32 mouse cellular contexts compared by ENCODE assay signal in genomic region chr1:102879109-102879508, GRCm38 (mm10).
"Had no signal": no experiment of that assay in that cellular context is flagged by ENCODE, and none has a peak within 500 bp of the region (broad histone marks: within the 10 kb centered on the region; RNA-seq: fewer than 3 reads in every experiment).

No protein-coding gene starts in this region.

- H3K36me3 ChIP-seq: limb, embryonic 10.5 days; limb, embryonic 12.5 days; limb, embryonic 13.5 days; limb, embryonic 15.5 days; liver, embryonic 12.5 days; liver, embryonic 13.5 days; liver, embryonic 15.5 days; lung, embryonic 15.5 days; midbrain, embryonic 10.5 days; midbrain, embryonic 12.5 days; midbrain, embryonic 13.5 days; midbrain, embryonic 15.5 days; neural tube, embryonic 12.5 days had no signal

- H3K9ac ChIP-seq: limb, embryonic 12.5 days; limb, embryonic 13.5 days; limb, embryonic 15.5 days; liver, embryonic 12.5 days; liver, embryonic 13.5 days; liver, embryonic 14.5 days; liver, embryonic 15.5 days; liver, postnatal 0 days; lung, embryonic 14.5 days; lung, embryonic 15.5 days; midbrain, embryonic 12.5 days; midbrain, embryonic 13.5 days; midbrain, embryonic 15.5 days; neural tube, embryonic 12.5 days had no signal

- H3K4me2 ChIP-seq: limb, embryonic 12.5 days; limb, embryonic 13.5 days; limb, embryonic 15.5 days; liver, embryonic 11.5 days; liver, embryonic 12.5 days; liver, embryonic 13.5 days; liver, embryonic 15.5 days; lung, embryonic 14.5 days; lung, embryonic 15.5 days; midbrain, embryonic 11.5 days; midbrain, embryonic 12.5 days; midbrain, embryonic 13.5 days; midbrain, embryonic 15.5 days; neural tube, embryonic 12.5 days had no signal

- H3K27ac ChIP-seq: limb, embryonic 10.5 days; limb, embryonic 12.5 days; limb, embryonic 13.5 days; limb, embryonic 15.5 days; liver, embryonic 12.5 days; liver, embryonic 13.5 days; liver, embryonic 14.5 days; liver, embryonic 15.5 days; lung, embryonic 15.5 days; macrophage; midbrain, embryonic 10.5 days; midbrain, embryonic 12.5 days; midbrain, embryonic 13.5 days; midbrain, embryonic 15.5 days; neural tube, embryonic 12.5 days had no signal

- H3K27me3 ChIP-seq: limb, embryonic 12.5 days; limb, embryonic 13.5 days; limb, embryonic 15.5 days; liver, embryonic 12.5 days; liver, embryonic 13.5 days; liver, embryonic 15.5 days; lung, embryonic 15.5 days; megakaryocyte, embryonic 14.5 days; midbrain, embryonic 12.5 days; midbrain, embryonic 13.5 days; midbrain, embryonic 15.5 days; neural tube, embryonic 12.5 days had no signal

- H3K4me1 ChIP-seq: limb, embryonic 10.5 days; limb, embryonic 12.5 days; limb, embryonic 13.5 days; limb, embryonic 15.5 days; liver, embryonic 12.5 days; liver, embryonic 13.5 days; liver, embryonic 15.5 days; lung, embryonic 15.5 days; megakaryocyte, embryonic 14.5 days; midbrain, embryonic 10.5 days; midbrain, embryonic 12.5 days; midbrain, embryonic 13.5 days; midbrain, embryonic 15.5 days; neural tube, embryonic 12.5 days had no signal

- H3K9me3 ChIP-seq: limb, embryonic 10.5 days; limb, embryonic 12.5 days; limb, embryonic 13.5 days; limb, embryonic 15.5 days; liver, embryonic 13.5 days; liver, embryonic 15.5 days; lung, embryonic 15.5 days; midbrain, embryonic 10.5 days; midbrain, embryonic 12.5 days; midbrain, embryonic 13.5 days; midbrain, embryonic 15.5 days; neural tube, embryonic 12.5 days had no signal

- ATAC-seq: liver, embryonic 12.5 days; liver, postnatal 0 days; lung, postnatal 0 days; midbrain, embryonic 13.5 days; midbrain, embryonic 15.5 days; midbrain, embryonic 16.5 days had no signal

- H3K4me3 ChIP-seq: limb, embryonic 10.5 days; limb, embryonic 12.5 days; limb, embryonic 13.5 days; limb, embryonic 15.5 days; liver, embryonic 12.5 days; liver, embryonic 13.5 days; liver, embryonic 15.5 days; lung, embryonic 15.5 days; megakaryocyte, embryonic 14.5 days; midbrain, embryonic 10.5 days; midbrain, embryonic 12.5 days; midbrain, embryonic 13.5 days; midbrain, embryonic 15.5 days; myocyte; neural tube, embryonic 12.5 days had no signal

- DNase-seq: left cerebral cortex, postnatal 4 days; liver; liver, embryonic 13.5 days; liver, postnatal 0 days; lung, adult 18-20 months; lung, adult 2 months; lung, embryonic 14.5 days; lung, postnatal 10 days; lung, postnatal 14 days; lung, postnatal 36 days; lung, postnatal 4 days; midbrain, embryonic 14.5 days had no signal
